Mouse (Mus musculus) cerebellum, adult 8-10 months (tissue): ENCODE results near the gene Lman2.
A peak's percentile ranks its signal among the peaks of the same experiment; 100 is the strongest.

ENCODE experiments used
- DNase-seq: peaks from one replicate; pipeline ENCODE4 v3.0.0; 2022

Lman2 gene

DNA sequence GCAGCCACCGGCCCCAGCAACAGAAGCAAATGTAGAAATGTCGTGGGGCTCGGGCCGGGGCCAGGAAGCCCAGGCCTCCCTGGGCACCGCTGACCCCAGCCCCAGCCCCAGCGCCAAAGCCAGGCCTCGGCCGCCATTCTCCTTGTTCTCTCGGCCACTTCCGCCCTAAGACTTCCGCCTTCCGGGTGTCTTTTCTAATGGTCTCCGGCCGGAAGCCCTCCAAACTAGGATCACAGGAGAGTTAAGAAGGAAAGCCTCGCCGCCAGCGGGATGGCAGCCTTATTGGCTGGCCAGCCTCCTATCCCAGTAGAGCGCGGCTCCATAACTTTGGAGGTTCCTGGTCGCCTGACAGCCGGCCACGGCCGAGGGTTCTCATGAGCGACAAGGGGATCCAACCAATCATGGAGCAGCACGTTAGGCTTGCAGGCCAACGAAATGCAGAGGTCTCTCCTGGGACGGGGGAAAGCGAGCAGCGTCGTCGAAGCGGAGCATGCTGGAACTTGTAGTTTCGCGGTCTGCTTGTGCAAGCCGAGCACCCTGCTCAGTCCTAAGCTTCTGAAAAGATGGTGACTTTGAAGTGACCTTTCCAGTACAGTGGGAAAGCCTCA, at the start of gene Lman2:
Gene Lman2, minus strand, starts transcription at position 331 of the 608 bp plus-strand sequence.
- peak; percentile 94 for DNase-seq

DNA sequence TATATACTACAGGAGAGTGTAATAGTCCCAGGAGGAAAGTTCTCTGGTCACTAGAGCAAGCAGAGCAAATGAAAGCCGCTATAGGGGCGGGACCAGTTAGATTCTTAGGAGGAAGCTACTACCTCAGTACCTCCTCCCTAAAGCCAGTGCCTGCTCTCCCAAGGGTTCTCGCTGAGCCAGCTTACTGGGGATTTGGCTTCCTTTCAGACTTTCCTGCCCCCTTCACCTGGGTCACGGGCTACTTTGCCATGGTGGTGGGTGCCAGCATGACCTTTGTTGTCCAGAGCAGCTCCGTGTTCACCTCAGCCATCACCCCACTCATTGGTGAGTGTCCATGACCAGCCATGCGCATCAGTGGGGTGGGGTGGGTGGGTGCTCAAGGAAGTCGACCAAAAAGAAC, 49.2 kb upstream of the Lman2 start:
- no peak for DNase-seq

DNA sequence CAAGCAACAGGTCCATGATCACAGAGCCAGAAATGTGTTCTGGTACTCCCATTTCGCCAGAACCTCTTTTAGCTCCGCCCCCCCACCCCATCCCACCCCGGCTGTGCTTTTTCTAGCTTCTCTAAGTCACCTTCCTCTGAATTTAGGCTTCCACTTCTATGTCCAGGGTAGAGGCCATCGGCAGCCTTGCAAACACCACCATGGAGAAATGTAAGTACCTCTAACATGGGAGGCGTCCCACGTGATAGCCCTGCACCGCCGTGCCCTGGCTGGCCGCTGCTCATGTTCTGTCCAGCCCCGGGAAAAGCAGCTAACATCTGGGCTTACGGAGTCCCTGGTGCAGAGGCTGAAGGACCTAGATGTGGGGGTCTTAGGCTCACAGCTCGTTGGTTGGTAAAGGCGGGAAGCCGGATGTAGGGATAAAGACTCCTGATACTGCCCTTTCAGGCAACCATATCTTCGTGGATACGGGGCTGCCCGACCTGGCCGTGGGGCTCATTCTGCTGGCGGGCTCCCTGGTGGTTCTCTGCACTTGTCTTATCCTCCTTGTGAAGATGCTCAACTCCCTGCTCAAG, 46.0 kb upstream of the Lman2 start:
- DNase-seq: no peak

DNA sequence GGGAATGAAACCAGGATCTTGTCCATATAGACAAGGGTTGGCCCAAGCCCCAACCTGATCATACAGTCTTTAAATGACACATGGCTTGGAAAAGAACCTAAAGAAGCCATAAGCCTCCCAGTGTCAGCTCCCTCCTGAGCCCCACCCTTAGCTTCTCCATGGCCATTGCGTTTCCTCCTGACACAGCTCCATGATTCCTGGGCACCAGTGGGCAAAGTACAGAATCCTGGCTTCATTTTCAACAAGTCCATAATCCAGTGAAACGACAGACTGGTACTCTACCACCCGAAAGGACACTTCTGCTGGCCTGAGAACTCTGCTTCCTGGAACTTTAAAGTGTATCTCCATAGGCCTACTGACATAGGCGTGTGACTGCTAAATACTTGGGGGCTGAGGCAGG, 44.8 kb upstream of the Lman2 start:
- no peak for DNase-seq

DNA sequence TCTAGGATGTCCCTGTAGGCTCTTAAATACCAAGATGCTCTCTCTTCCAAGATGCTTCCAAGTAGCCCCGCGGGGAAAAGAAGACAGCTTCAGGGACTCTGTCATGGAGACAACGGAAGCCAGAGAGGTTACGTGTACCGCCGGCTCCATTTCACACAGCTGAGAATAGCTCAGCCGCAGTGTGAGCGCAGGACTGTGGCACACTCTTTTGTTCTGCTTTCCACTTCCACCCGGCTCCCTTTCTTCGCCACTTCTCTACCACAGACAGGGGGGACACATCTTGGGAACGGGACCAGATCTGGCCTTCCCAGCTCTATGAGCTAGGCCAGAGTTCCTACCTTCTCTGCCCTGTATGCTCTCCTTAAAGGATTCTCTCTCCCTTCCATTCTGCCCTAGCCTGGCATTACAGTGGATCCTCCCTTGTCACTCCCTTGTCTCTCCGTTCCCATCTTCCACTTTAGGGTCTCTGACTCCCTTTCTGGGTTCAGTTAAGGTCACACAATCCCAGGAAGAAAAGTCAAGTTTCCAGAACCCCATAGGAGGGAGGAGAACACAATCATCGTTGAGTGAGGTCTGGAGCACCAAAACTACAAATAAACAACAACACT, 43.3 kb upstream of the Lman2 start:
- no peak for DNase-seq

DNA sequence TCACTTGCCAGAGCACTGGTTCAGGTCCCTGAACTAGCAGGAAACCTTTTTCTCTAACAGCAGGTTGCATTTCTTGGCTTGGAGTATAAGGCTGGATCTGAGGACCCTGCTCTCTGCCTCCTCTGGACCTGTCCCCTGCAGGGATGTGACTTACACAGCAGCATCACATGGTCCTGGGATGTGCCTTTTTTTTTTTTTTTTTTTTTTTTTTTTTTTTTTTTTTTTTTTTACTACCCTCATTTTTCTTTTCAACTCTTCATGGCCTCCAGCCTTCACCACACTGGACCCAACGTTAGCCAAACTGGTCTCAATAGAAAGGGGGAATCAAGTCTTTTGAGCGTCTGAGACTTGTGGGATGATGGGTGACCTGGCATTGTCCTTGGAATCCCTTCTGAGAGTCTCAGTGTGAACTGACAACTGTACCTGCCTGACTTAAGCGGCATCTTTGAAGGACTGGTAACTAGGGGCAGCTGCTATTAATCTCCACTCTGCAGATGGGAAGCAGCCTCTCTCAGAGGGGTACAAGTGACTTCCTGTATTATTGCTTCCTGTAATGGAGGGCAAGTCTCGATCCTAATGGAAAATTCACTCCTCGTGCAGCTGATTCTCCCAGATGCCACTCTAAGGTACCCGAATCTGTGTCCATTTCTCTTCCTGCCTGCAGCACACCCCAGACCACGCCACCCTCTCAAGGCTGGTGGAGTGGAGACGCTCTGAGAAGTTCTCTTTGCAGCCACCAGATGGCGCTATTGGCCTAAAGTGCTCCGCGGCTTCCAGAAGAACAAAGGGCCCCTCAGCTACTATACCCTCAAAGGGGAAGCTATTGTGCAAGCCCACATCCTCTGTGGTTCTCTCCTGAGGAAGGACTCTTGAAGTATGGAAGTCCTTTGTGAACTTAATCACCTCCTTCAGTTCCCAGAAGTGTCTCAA, 42.5 kb upstream of the Lman2 start:
- peak; percentile 69 for DNase-seq

DNA sequence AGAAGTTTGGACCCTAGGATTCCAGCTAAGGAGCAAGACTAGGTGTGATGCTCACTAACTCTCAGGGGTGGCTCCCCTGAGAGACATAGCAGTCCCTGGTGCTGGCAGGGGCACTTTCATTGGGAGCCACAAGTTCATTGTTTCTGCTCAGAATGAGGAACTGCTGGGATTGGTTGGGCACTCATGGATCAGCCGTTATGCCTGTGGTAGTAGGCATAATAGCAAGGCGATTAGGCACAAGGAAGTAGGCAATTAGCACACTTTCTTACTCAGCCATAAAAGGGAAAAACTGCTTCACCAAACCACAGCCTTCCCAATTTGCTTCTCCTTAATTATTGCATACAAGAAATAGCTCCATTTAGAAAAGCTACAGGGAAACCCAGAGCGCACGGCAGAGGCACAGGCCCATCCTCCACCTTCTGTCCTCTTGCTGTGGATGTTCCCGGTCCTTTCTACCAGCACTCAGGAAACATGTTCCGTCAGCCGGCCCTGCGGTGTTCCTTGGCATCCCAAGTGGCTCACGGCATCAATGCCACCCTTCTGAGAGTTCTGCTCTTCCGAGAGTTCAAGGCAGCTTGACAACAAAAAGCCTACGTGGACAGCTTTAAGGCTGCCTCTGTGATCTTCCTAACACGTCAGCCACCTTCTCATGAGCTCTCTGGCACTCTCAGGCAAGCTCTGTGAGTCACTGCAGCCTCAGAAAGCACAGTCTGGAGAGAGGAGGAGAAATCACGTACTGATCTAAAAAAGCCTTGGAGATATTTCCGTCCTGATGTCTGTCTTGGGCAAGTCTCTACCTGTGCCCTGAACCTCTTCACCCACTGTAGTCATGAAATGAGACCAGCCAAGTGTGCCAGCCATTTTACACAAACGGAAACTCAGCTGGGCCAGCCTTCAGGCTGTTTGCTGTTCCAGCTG, 41.6 kb upstream of the Lman2 start:
- no peak for DNase-seq

DNA sequence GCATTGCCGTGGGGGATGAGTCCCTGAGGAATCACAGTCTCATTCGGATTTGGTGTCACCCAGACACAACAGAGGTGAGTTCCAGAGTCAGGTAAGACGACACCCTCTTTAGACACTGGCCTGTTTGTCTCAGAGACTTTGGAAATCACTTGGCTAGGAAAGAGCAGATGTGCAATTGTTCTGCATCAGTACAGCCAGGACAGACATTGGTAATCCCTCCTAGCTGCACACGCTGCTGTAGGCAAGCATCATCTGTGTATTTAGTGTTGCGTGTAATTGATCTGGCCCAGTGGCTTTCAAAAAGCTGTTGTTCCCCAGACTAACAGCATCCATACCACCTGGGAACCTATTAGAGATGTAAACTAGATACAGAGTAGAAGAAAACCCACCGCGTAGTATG, 40.7 kb upstream of the Lman2 start:
- DNase-seq: no peak

DNA sequence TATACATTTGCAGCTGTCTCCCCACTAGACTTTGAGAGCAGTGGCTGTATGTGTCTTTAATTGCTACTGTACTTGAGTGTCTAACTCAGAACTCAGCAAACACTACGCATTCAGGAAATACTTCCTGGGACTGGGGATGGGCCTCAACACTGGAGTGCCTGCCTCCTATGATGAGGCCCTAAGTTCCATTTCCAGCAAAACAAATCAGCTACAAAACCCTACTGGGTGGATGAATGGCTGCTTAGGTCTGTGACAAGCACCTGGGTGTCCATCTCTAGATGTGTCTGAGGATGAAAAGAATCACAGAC, 37.4 kb upstream of the Lman2 start:
- no peak for DNase-seq

DNA sequence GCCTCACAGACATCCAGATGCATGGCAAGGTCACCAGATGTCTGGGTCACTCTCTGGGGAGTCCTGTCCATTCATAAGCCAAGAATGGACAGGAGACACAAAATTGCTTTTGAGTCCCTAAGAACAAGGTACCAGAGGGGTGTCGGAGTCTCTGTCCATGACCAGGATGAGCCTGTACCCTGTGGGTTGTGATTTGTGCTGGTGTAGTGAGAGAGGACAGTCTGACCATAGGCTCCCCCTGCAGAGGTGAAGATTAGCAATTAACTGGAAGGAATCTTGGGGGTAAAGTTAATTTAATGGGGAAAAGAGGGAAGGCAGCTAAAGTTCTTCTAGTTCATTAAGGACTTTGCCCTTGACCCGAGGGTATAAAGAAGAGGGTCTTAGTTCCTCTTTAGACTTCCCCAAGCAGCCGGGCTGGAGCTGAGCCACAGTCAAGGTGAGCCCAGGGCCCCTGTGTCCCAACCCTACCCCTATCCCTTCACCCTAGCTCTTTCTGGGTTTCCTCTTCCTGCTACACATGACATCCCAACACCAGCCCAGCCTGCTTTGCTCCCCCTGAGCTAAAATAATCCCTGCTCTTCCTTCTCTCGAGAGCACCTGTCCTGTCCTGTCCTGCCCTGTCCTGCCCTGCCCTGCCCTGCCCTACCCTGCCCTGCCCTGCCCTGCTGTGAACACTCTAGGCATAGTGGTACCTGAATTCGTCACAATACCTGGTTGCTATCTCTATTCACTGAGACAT, 36.9 kb upstream of the Lman2 start:
- DNase-seq: no peak

DNA sequence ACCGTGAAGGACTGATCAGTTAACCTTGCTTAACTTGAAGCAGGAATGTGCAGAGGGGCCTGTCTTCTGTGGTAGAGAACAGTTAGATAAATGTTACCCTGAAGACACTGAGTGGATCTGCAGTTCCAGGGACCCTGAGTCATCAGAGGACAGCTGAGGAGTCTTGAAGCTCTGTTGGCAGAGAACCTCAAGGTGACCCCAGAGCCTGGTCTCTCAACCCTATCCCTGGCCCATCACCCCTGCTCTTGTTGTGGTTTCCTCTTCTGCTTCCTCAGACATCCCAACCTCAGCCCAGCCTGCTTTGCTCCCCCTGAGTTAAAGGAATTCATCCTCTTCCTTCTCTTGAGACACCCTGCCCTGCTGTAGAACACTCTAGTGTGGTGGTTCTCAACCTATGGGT, 35.5 kb upstream of the Lman2 start, which contains the start of gene Slc34a1:
Gene Slc34a1, plus strand, starts transcription at position 100 of the 400 bp plus-strand sequence.
- no peak for DNase-seq

DNA sequence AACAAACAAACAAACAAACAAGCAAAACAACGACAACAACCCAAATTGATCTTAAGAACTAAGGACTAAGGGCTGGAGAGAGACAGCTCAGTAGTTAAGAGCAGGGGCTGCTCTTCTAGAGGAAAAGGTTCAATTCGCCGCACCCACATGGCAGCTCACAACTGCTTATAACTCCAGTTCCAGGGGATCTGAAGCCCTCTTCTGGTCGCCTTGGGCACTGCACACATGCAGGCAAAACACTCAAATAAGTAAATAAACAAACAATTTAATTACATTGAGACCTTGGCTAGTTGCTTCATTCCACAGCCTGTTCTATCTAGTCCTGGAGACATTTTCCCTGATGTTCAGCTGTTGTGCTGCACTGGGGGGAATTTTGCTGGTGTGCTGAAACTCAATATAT, 30.4 kb upstream of the Lman2 start:
- no peak for DNase-seq

DNA sequence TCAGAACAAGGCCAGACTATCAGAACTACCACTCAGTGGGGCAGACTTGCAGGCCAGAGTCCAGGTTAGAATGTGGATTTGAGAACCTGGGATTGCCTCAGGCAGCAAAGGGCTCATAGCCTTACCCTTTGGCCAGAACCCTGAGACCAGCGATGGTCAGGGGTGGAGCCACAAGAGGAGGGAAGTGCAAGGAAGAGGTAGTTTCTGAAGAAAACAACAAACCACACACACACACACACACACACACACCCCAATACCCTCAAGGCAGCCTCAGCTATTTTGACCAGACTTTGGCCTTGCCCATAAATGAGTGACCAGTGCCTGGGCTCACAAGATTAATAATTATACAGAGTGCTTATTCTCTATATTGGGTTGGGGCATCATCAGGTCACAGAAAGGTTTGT, 29.0 kb upstream of the Lman2 start:
- DNase-seq: no peak

DNA sequence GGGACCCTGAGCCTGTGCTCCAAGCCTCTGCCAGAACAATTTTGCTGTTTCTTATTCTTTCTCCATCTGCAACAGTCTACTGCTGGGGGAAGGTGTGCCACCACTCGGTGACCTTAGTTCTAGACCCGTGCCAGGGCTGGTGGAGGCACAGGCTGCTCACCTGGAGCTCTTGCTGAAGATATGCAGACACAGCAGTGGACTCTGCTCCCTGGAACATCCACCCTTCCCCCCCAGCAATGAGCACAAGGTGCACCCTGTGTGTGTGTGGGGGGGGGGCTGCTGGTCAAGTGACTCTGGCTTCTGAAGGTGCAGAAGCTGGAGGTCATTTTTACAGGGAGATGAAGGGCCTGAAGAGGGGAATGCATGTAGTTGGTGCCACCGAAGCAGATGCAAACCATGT, 28.1 kb upstream of the Lman2 start:
- no peak for DNase-seq

DNA sequence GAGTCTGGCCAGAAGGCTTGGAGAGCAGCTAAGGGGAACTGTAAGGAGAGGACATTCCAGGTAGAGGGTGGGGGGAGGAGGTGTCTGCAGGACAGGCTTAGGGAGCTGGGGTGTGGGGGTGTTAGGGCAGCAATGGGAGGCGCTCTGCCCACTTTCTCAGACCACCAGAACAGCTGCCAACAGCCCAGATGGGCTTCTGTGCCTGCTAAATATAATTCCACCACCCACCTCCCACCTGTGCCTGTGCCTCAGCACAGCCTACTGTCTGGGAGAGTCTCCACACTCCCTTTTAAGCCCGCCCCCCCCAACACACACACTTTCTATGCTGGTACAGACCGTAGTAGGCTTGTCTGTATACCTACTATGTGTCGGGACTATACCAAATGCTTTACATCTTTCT, 19.2 kb upstream of the Lman2 start:
- no peak for DNase-seq

DNA sequence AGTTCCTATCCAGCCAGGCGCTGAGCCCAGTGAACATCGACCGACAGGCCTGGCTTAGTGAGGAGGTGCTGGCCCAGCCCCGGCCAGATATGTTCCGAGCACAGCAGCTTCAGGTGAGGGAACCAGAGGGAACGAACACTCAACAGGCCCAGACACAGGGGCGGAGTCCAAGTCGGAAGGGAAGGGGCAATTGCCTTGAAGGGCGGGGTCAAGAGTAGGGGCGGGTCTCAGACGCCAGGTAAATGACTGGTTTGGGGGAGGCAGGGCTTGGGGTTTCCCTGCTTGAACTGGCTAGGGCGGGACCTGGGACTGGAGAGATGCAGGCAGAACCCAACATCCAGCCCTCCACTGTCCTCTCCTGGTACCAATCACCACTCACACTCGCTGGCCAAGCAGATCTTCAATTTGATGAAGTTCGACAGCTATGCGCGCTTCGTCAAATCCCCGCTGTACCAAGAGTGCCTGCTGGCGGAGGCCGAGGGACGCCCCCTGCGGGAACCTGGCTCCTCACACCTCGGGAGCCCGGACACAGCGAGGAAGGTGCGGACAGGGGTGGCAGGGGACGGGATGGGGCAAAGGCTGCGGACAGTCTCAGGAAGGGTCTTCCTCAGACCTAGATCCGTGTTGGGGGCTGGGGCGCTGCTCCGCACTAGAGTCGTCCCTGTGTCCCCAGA, 16.5 kb upstream of the Lman2 start:
- DNase-seq: no peak

DNA sequence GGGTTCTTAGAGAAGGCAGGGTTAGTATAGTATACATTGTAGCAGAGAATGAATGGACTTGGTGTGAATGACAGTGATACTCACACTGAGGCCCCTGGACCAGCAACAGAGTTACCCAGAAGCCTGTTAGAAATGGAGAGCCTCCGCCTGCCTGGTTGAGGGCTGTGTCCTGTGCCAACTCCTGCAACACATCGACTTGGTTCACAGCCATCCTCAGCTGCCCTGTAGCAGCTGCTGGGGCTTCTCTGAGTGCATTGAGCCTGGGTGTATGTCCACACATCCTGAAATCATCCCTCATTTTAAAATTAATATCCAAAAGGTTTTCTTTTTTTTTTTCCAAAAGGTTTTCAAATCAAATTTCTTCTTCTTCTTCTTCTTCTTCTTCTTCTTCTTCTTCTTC, 13.3 kb upstream of the Lman2 start:
- DNase-seq: no peak

DNA sequence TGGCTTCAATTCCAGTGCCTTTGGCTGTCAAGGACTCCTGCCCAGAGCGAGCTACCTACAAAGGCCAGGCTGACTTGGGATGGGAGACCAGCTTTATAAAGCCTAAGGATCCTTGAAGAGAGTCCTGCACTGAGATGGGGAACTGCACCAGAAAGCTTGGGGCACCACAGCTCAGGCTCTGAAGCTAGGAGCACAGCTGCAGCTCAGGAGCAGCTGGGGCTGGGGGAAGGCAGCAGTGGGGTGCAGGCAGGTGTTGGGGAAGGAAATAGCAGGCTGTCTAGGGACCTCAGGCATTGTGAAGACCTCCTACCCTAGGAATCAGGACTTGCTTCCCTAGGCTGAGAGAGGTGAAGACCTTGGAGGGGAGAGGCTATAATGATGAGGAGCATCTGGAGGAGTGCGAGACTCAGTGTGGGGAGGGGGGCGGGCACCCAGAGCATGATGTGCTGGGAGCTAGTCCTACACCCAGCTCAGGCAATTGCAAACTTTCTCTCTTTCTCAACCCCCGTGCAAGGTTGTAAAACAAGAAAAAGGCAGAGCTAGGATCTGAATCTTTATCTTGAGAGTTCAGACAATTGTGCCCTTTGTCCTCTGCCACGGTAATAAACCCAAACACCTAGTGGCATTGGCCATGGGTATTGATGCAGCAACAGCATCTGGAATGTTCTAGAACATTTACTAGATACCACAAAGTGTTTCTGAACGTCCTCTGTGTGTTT, 11.8 kb upstream of the Lman2 start:
- no peak for DNase-seq

DNA sequence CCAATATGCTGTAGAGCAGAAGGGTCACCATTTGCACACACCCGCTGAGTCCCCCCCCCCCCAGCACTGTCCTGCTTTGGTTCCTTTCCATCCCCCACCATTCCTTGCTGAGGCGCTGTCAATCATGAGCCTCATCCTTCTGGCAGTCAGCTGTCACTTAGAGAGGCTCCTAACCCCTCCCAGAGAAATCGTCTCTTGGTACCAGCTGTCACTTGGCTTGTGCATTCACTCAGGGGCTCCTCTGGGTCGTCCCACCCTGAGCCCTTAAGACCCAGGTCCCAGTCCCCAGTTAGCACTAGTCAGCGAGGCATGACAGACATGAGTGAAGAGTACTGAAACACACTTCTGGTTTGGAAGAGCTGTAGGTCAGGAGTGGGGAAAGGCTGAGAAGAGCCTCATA, 9.2 kb upstream of the Lman2 start:
- DNase-seq: no peak

DNA sequence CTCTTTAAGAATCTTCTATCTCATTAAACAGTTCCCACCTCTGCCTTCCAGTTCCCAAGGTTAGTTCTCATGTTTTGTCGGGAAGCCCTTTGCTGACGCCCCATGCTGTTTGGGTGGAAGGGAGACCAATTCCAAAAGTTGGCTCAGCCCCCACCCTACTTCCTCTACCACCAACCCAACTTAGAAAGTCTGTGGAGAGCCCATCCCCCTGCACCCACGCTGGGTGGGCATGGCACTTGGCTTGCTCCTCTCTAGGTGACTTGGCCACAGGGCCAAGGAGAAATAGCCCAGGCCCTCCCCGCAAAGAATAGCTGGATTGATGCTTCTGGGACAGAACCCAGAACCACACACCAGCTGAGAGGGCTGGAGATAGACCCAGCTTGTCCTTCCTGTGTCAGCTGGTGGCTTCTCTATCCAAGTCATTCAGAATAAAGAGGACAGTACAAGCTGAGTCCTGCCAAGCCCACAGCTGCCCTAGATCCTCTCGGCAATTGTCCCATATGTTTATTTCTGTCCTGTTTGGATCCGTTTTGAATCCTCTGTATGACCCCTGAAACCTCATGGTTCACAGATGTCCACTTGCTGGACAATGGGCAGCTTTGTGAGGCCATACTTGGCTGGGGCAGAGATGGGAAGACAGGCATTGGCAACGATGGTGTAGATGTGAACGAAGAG, 8.6 kb upstream of the Lman2 start:
- DNase-seq: no peak
